Mouse (Mus musculus) stomach, postnatal 0 days (tissue): ENCODE results near the gene Rabgap1.

ENCODE experiments used
- CTCF ChIP-seq: IDR thresholded peaks from 2 replicates; pipeline ENCODE4 v1.5.1; 2016; ENCODE audit warnings: antibody characterized with exemption, low read depth, mild to moderate bottlenecking, moderate library complexity
- EP300 ChIP-seq: optimal IDR thresholded peaks from 2 replicates; pipeline ENCODE3; 2016; ENCODE audit warnings: antibody characterized with exemption

GRCm38 (mm10) chr2:37460707-37461106 is 17.6 kb downstream of the Rabgap1 start:
- TF ChIP-seq EP300: no peak
- peak; percentile 42 for TF ChIP-seq CTCF
